Mouse (Mus musculus): Measurements from ENCODE around the gene Ncaph. TPM values are rescaled to one million over a fixed set of nuclear protein-coding genes. Genes with fewer than 3 reads are reported as not detected.
"Not testable (repeated sequence)": the region's sequence is repeated elsewhere in the genome, so short reads cannot be mapped to it uniquely, and the experiment has no call there.

The Ncaph gene
- 34.6 TPM for polyA plus RNA-seq (2012; fragmentation: generic; extraction: Trizol)
- long read RNA-seq, experiment 1, transcript Ncaph-201 (18 exons, 2,695 nt) = major isoform, 34 of 38 reads
- long read RNA-seq, experiment 1, partial matches to known transcripts = 2 of 38 reads
- long read RNA-seq, experiment 1, other reads (novel, unspliced or antisense) = 2 of 38 reads
- long read RNA-seq, experiment 2, transcript Ncaph-201 (18 exons, 2,695 nt) = major isoform, 408 of 442 reads
- long read RNA-seq, experiment 2, partial matches to known transcripts = 11 of 442 reads
- long read RNA-seq, experiment 2, other reads (novel, unspliced or antisense) = 23 of 442 reads

GRCm38 (mm10) chr2:127133621-127134461, at the start of gene Ncaph:
Gene Ncaph, minus strand, starts transcription at chr2:127133954.
- H3K36me3 ChIP-seq (ENCODE audit: control insufficient read depth, insufficient read depth) = no peaks in the 10 kb centered on the region
- H3K4me3 ChIP-seq (ENCODE audit: insufficient read depth, poor library complexity, severe bottlenecking) = peak within 1 kb of the TSS; percentile 68
- H3K79me3 ChIP-seq (ENCODE audit: low read depth) = peaks cover 42% of the 10 kb centered on the region
- no peaks in the 10 kb centered on the region for H3K27me3 ChIP-seq (ENCODE audit: control insufficient read depth, insufficient read depth, insufficient read length)
- H3K79me2 ChIP-seq (ENCODE audit: control insufficient read depth, insufficient read depth) = peaks cover 49% of the 10 kb centered on the region
- TF ChIP-seq MYOD1 (IDR thresholded peaks at IDR 0.05; ENCODE audit: control insufficient read depth, insufficient read length, low read depth) = no peak
- TF ChIP-seq MAX (IDR thresholded peaks at IDR 0.05) = peak; percentile 52
- peak within 1 kb of the TSS; percentile 98 for H3ac ChIP-seq (ENCODE audit: control insufficient read depth, insufficient read length, low read depth)

DNA sequence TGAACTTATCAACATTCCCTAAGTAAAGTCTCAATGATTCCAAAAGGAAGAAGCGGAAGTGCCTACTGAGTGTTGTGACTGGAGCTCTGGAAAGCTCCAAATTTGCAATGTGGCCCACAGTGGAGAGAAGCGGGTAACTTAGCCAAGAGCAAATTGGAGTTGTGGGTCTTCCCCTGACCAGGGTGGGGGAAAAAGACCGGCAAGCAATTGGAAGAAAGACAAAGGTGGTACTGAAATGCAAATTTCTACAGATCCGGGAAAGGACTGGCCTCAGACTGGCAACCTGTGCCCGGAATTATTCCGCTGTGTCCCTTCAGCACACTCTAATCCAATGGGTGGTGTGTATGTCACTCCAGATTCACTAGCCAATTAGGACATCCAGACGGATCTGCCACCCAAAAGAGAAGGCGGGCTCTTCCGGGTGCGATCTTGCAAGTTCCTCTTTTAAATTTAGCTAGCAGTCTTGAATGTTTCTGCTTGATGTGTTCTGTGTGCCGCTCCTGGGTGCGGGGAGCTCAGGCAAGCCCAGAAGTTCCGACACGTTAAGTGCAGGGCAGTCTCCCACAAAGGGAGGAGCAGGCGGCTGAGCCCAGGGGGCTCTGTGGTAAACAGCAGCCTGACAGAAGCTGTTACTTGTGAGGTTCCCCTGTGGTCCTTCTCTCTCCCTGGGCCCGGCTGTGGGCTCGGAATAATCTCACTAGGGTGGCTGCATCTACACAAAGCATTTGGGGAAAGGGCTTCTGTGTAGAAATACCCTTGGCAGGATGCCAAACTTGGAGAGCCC, 49.0 kb upstream of the Ncaph start:
- Histone ChIP-seq H3K79me2 (ENCODE audit: control insufficient read depth, insufficient read depth) (no peaks in the 10 kb centered on the region), H3ac (ENCODE audit: control insufficient read depth, insufficient read length, low read depth) (no peak overlapping the region), H3K4me3 (ENCODE audit: insufficient read depth, poor library complexity, severe bottlenecking) (no peak overlapping the region), H3K27me3 (ENCODE audit: control insufficient read depth, insufficient read depth, insufficient read length) (peaks cover 12% of the 10 kb centered on the region), H3K79me3 (ENCODE audit: low read depth) (no peaks in the 10 kb centered on the region), H3K36me3 (ENCODE audit: control insufficient read depth, insufficient read depth) (no peaks in the 10 kb centered on the region)
- TF ChIP-seq CTCF (IDR thresholded peaks at IDR 0.05; ENCODE audit: control insufficient read depth, insufficient read depth, insufficient read length) (no peak), CEBPB (IDR thresholded peaks at IDR 0.05; ENCODE audit: low read depth) (no peak), FOSL1 (IDR thresholded peaks at IDR 0.05; ENCODE audit: insufficient read depth, low read length, poor library complexity, severe bottlenecking) (no peak), USF1 (IDR thresholded peaks at IDR 0.05; ENCODE audit: low read depth) (no peak), MYOD1 (IDR thresholded peaks at IDR 0.05; ENCODE audit: control insufficient read depth, insufficient read length, low read depth) (no peak), MAX (IDR thresholded peaks at IDR 0.05) (no peak), MYOG (IDR thresholded peaks at IDR 0.05; ENCODE audit: control insufficient read depth, extremely low read depth, insufficient read length) (no peak)

GRCm38 (mm10) chr2:127166261-127166660, 32.5 kb upstream of the Ncaph start:
- not testable (repeated sequence) for H3K27me3 ChIP-seq (ENCODE audit: control insufficient read depth, insufficient read depth, insufficient read length); H3K79me2 ChIP-seq (ENCODE audit: control insufficient read depth, insufficient read depth); H3K79me3 ChIP-seq (ENCODE audit: low read depth); H3K4me3 ChIP-seq (ENCODE audit: insufficient read depth, poor library complexity, severe bottlenecking); H3ac ChIP-seq (ENCODE audit: control insufficient read depth, insufficient read length, low read depth); H3K36me3 ChIP-seq (ENCODE audit: control insufficient read depth, insufficient read depth)

DNA sequence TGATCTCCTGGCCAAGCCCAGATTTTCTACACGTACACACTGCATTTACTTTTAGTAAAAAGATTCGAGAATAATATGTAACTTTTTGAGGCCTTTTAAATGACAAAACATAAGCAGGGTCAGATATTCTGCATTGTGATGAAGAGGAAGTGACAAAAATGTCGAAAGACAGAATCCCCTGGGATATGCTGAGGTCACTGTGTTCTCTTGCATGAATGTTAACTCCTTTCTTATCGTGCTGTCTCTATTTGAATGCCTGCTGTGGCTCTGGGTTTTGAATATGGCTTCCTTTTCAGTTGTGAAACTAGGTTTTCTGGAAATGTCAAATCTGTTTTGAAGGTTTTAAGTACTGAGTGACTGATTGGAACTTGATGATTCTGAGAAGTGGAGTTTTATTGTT, 31.9 kb upstream of the Ncaph start:
- Histone ChIP-seq H3K79me2 (ENCODE audit: control insufficient read depth, insufficient read depth) (no peaks in the 10 kb centered on the region), H3K4me3 (ENCODE audit: insufficient read depth, poor library complexity, severe bottlenecking) (no peak overlapping the region), H3K79me3 (ENCODE audit: low read depth) (no peaks in the 10 kb centered on the region), H3K36me3 (ENCODE audit: control insufficient read depth, insufficient read depth) (no peaks in the 10 kb centered on the region), H3K27me3 (ENCODE audit: control insufficient read depth, insufficient read depth, insufficient read length) (no peaks in the 10 kb centered on the region), H3ac (ENCODE audit: control insufficient read depth, insufficient read length, low read depth) (no peak overlapping the region)
- no peak for TF ChIP-seq MYOG (IDR thresholded peaks at IDR 0.05; ENCODE audit: control insufficient read depth, extremely low read depth, insufficient read length)
- TF ChIP-seq CEBPB (IDR thresholded peaks at IDR 0.05; ENCODE audit: low read depth) = no peak
- no peak for TF ChIP-seq CTCF (IDR thresholded peaks at IDR 0.05; ENCODE audit: control insufficient read depth, insufficient read depth, insufficient read length)
- TF ChIP-seq FOSL1 (IDR thresholded peaks at IDR 0.05; ENCODE audit: insufficient read depth, low read length, poor library complexity, severe bottlenecking) = no peak
- TF ChIP-seq USF1 (IDR thresholded peaks at IDR 0.05; ENCODE audit: low read depth) = no peak
- no peak for TF ChIP-seq MAX (IDR thresholded peaks at IDR 0.05)
- no peak for TF ChIP-seq MYOD1 (IDR thresholded peaks at IDR 0.05; ENCODE audit: control insufficient read depth, insufficient read length, low read depth)

- Histone ChIP-seq H3K27me3 (ENCODE audit: control insufficient read depth, insufficient read depth, insufficient read length) (no peaks in the 10 kb centered on the region), H3K4me3 (ENCODE audit: insufficient read depth, poor library complexity, severe bottlenecking) (no peak overlapping the region), H3K36me3 (ENCODE audit: control insufficient read depth, insufficient read depth) (no peaks in the 10 kb centered on the region), H3K79me3 (ENCODE audit: low read depth) (no peaks in the 10 kb centered on the region), H3ac (ENCODE audit: control insufficient read depth, insufficient read length, low read depth) (no peak overlapping the region), H3K79me2 (ENCODE audit: control insufficient read depth, insufficient read depth) (no peaks in the 10 kb centered on the region)
- no peak for TF ChIP-seq MAX (IDR thresholded peaks at IDR 0.05)
- no peak for TF ChIP-seq MYOD1 (IDR thresholded peaks at IDR 0.05; ENCODE audit: control insufficient read depth, insufficient read length, low read depth)
- no peak for TF ChIP-seq FOSL1 (IDR thresholded peaks at IDR 0.05; ENCODE audit: insufficient read depth, low read length, poor library complexity, severe bottlenecking)
- TF ChIP-seq USF1 (IDR thresholded peaks at IDR 0.05; ENCODE audit: low read depth) = no peak
- no peak for TF ChIP-seq CEBPB (IDR thresholded peaks at IDR 0.05; ENCODE audit: low read depth)
- TF ChIP-seq MYOG (IDR thresholded peaks at IDR 0.05; ENCODE audit: control insufficient read depth, extremely low read depth, insufficient read length) = no peak
- no peak for TF ChIP-seq CTCF (IDR thresholded peaks at IDR 0.05; ENCODE audit: control insufficient read depth, insufficient read depth, insufficient read length)
Observed at GRCm38 (mm10) chr2:127145699-127146098, 11.9 kb upstream of the Ncaph start.
